Comparison of ENCODE assay signal across 7 mouse cellular contexts in the genomic region with DNA sequence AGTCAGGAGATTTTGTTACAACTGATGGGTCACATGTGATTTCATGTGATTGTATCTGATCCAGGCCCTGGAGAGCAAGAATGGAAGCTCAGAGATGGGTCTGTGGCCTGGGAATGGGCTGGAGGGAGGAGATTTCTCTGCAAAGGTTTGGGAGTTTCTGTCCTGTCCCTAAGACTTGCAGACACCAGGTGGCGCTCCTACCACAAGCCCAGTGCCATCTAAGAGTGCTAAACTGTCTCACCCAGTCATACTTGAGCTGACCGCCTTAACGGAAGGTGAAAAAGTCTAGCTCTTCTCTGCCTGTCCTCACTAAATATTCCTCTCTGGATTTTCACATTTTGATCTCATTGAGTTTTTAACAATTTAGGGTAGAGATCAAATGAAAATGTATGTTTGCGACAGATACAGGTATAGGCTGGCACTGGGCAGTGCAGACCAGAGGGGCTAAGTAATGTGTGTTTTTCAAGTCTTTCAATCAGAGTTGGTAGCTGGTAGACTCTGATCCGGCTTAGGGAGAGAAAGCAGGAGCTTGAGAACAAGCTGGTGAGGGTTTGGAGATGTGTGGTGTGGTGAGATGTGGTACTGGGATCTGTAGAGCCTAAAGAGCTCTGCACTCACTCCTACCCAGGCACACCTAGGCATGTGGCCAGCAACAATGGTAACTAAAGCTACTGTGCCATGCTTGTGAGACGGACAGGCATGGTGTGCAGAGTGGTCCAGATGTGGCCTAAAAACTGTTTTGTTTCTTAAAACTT. TPM values are rescaled to one million over a fixed set of nuclear protein-coding genes. Genes with fewer than 3 reads are reported as not detected.
DNase-seq lines count a peak whose midpoint lies in the region; ATAC-seq and TF ChIP-seq lines count a peak whose summit lies in the region.

No protein-coding gene starts in this region.

- H3K27ac ChIP-seq in cortical plate, adult 2 months (ENCODE audit: insufficient read depth, low read length) = no peak overlapping the region

- ATAC-seq in megakaryocyte-erythroid progenitor cell, adult 5-6 weeks (replicated peaks; ENCODE audit: low FRiP score, low TSS enrichment, poor library complexity, severe bottlenecking) = peak; percentile 73

- peak; percentile 90 for DNase-seq in ZHBTc4 (ENCODE audit: low read depth, low spot score)
- peak; percentile 64 for DNase-seq in heart, postnatal 25 days (ENCODE audit: low spot score)
- peak; percentile 92 to 93 for DNase-seq in layer of hippocampus, postnatal 10 days (ENCODE audit: low spot score in 2 of 2)
- DNase-seq in spleen, postnatal 10 days (ENCODE audit: low spot score in 2 of 2) = peak; percentile 70 to 90

- no peaks in the 10 kb centered on the region for H3K36me3 ChIP-seq in E14TG2a.4 (ENCODE audit: insufficient read depth, low read length)

- peaks cover 12% of the 10 kb centered on the region for H3K9me3 ChIP-seq in E14TG2a.4 (ENCODE audit: low read length)

- peaks cover 40% of the 10 kb centered on the region for H3K27me3 ChIP-seq in E14TG2a.4 (ENCODE audit: insufficient read depth, low read length)

- peaks cover 8% of the 10 kb centered on the region; the same call in 1 of the 2 replicates for H3K4me1 ChIP-seq in E14TG2a.4 (replicated peaks; ENCODE audit: low read depth, low read length)
- H3K4me1 ChIP-seq in cortical plate, adult 2 months (ENCODE audit: control insufficient read depth, insufficient read depth, low read length) = peaks cover 16% of the 10 kb centered on the region

- intact Hi-C loops in heart, postnatal 25 days (cut with DNase I) = loop anchor here (1.0 to 5.0 kb wide), 4 partner anchors 36 to 74 kb away; no protein-coding TSS in a partner anchor

- TF ChIP-seq POLR2A in cortical plate, adult 2 months (IDR thresholded peaks at IDR 0.05; ENCODE audit: extremely low read depth, insufficient read depth, low read length) = no peak

- TF ChIP-seq CTCF in E14TG2a.4 (conservative IDR thresholded peaks at IDR 0.05; ENCODE audit: low read length) = peak; percentile 78
- peak; percentile 97 for TF ChIP-seq CTCF in cortical plate, adult 2 months (IDR thresholded peaks at IDR 0.05; ENCODE audit: extremely low read depth, insufficient read depth, low read length)

- H3K4me3 ChIP-seq in E14TG2a.4 (replicated peaks; ENCODE audit: low read length) = no peak overlapping the region
- H3K4me3 ChIP-seq in cortical plate, adult 2 months (ENCODE audit: insufficient read depth, low read length) = no peak overlapping the region

RNA-seq across cellular contexts. Expression of gene Sema7a, which starts 4.1 kb away (rescaled TPM):
- 147 and 154 TPM in 2 replicates for polyA plus RNA-seq in cortical plate, adult 2 months (2012; rRNA removed)
- 10 to 100 TPM; 18.8 to 28.5 TPM for total RNA-seq in heart, postnatal 25 days (2021)
- total RNA-seq in layer of hippocampus, postnatal 10 days (2021) = 100 to 1,000 TPM; 100 to 104 TPM
- total RNA-seq in megakaryocyte-erythroid progenitor cell, adult 5-6 weeks (2014; fragmentation: Nextera tagmentation) = 0.59 TPM in 1 of 2 replicates, not detected in the other
- not detected in 2 replicates for total RNA-seq in megakaryocyte-erythroid progenitor cell, adult 5-6 weeks (2017)

RNA-seq across cellular contexts. Expression of gene Ubl7, which starts 25.1 kb away (rescaled TPM):
- polyA plus RNA-seq in cortical plate, adult 2 months (2012; rRNA removed) = 144 and 145 TPM in 2 replicates
- total RNA-seq in heart, postnatal 25 days (2021) = 10 to 100 TPM; 70.8 to 80.1 TPM
- total RNA-seq in layer of hippocampus, postnatal 10 days (2021) = 10 to 100 TPM; 95.3 to 98.4 TPM
- total RNA-seq in megakaryocyte-erythroid progenitor cell, adult 5-6 weeks (2014; fragmentation: Nextera tagmentation) = 85.5 and 88.9 TPM in 2 replicates
- total RNA-seq in megakaryocyte-erythroid progenitor cell, adult 5-6 weeks (2017) = 20.6 and 20.7 TPM in 2 replicates

Comparison
In these comparisons a context has a peak if more than half of its experiments do, and no peak if none do; other contexts are left out.
1. RNA of gene Sema7a, which starts 4.1 kb away (total RNA-seq): 100 to 104 TPM in layer of hippocampus, postnatal 10 days and 18.8 to 28.5 TPM in heart, postnatal 25 days; 0.59 TPM in megakaryocyte-erythroid progenitor cell, adult 5-6 weeks; every median in the first group is over 10 times any median in the second.
2. Peak in every context shown above with its lines, with median percentiles within 50 percentile points of each other: DNase-seq.